Mouse (Mus musculus): ENCODE results near the gene Fuk. TPM values are rescaled to one million over a fixed set of nuclear protein-coding genes. Genes with fewer than 3 reads are reported as not detected.

The Fuk gene
- polyA plus RNA-seq (2015; fragmentation: Nextera tagmentation; extraction: Ambion mirVana), result 12.0 and 13.3 TPM in 2 replicates

- Histone ChIP-seq H3K4me3 (replicated peaks) (peak within 1 kb of the TSS; percentile 65), H3K4me1 (peaks cover 12% of the 10 kb centered on the region; the same call in 1 of the 2 replicates), H3K9ac (peak within 1 kb of the TSS; percentile 61), H3K9me3 (replicated peaks) (no peaks in the 10 kb centered on the region), H3K4me2 (peak within 1 kb of the TSS; percentile 66), H3K27ac (no peak within 1 kb of the TSS), H3K27me3 (no peaks in the 10 kb centered on the region), H3K36me3 (peaks cover 19% of the 10 kb centered on the region)
- ATAC-seq (replicated peaks; ENCODE audit: low FRiP score), result peak; percentile 96
- 4% methylated on average over 30 of the region's 30 CpGs for WGBS
Observed at GRCm38 (mm10) chr8:110901839-110902578, at the start of gene Fuk. Gene Fuk (minus strand): TSS chr8:110902488.

- Histone ChIP-seq H3K9ac (no peak overlapping the region), H3K4me3 (replicated peaks) (no peak overlapping the region), H3K9me3 (replicated peaks) (no peaks in the 10 kb centered on the region), H3K4me2 (no peak overlapping the region), H3K36me3 (peaks cover 6% of the 10 kb centered on the region; the same call in 1 of the 2 replicates), H3K27me3 (no peaks in the 10 kb centered on the region), H3K27ac (no peak overlapping the region), H3K4me1 (peaks cover 16% of the 10 kb centered on the region)
- no peak for ATAC-seq (replicated peaks; ENCODE audit: low FRiP score)
- WGBS, result 79% methylated on average over 17 of the region's 17 CpGs
Observed at GRCm38 (mm10) chr8:110950065-110950484, 47.8 kb upstream of the Fuk start.

- ATAC-seq (replicated peaks; ENCODE audit: low FRiP score), result no peak
- H3K4me3 ChIP-seq (replicated peaks), result no peak overlapping the region
- no peak overlapping the region for H3K4me2 ChIP-seq
- H3K36me3 ChIP-seq, result no peaks in the 10 kb centered on the region
- H3K27me3 ChIP-seq, result no peaks in the 10 kb centered on the region
- no peak overlapping the region for H3K27ac ChIP-seq
- no peaks in the 10 kb centered on the region for H3K9me3 ChIP-seq (replicated peaks)
- WGBS, result 73% methylated on average over 4 of the region's 4 CpGs
- H3K4me1 ChIP-seq, result peaks cover 35% of the 10 kb centered on the region
- no peak overlapping the region for H3K9ac ChIP-seq
Observed at GRCm38 (mm10) chr8:110945716-110946115, 43.4 kb upstream of the Fuk start.

GRCm38 (mm10) chr8:110944276-110944876 lies 42.1 kb upstream of the Fuk start:
- no peak for ATAC-seq (replicated peaks; ENCODE audit: low FRiP score)
- Histone ChIP-seq H3K9me3 (replicated peaks) (no peaks in the 10 kb centered on the region), H3K27ac (no peak overlapping the region), H3K9ac (no peak overlapping the region), H3K4me2 (no peak overlapping the region), H3K27me3 (no peaks in the 10 kb centered on the region), H3K36me3 (no peaks in the 10 kb centered on the region), H3K4me1 (peaks cover 37% of the 10 kb centered on the region), H3K4me3 (replicated peaks) (no peak overlapping the region)
- WGBS, result 83% methylated on average over 7 of the region's 7 CpGs

GRCm38 (mm10) chr8:110941453-110941948 lies 39.2 kb upstream of the Fuk start:
- no peak overlapping the region for H3K9ac ChIP-seq

GRCm38 (mm10) chr8:110940682-110941452 lies 38.6 kb upstream of the Fuk start:
- H3K9ac ChIP-seq, result no peak overlapping the region
- 0 out of 2 replicates have a peak overlapping the region, but pooled peaks have one; percentile 5 for H3K4me2 ChIP-seq
- H3K27ac ChIP-seq, result peak overlapping the region; percentile 73
- H3K27me3 ChIP-seq, result no peaks in the 10 kb centered on the region
- H3K4me1 ChIP-seq, result peaks cover 35% of the 10 kb centered on the region
- no peaks in the 10 kb centered on the region for H3K36me3 ChIP-seq
- no peaks in the 10 kb centered on the region for H3K9me3 ChIP-seq (replicated peaks)
- 0 out of 2 replicates have a peak, but pooled peaks have one; percentile 22 for ATAC-seq (replicated peaks; ENCODE audit: low FRiP score)
- WGBS, result 71% methylated on average over 15 of the region's 15 CpGs
- no peak overlapping the region for H3K4me3 ChIP-seq (replicated peaks)

More at GRCm38 (mm10) chr8:110941453-110941948, 39.2 kb upstream of the Fuk start:
- peak; percentile 80 for ATAC-seq (replicated peaks; ENCODE audit: low FRiP score)
- Histone ChIP-seq H3K36me3 (no peaks in the 10 kb centered on the region), H3K27me3 (no peaks in the 10 kb centered on the region), H3K9me3 (replicated peaks) (no peaks in the 10 kb centered on the region), H3K4me2 (0 out of 2 replicates have a peak overlapping the region, but pooled peaks have one; percentile 5), H3K27ac (peak overlapping the region; percentile 73), H3K4me1 (peaks cover 36% of the 10 kb centered on the region), H3K4me3 (replicated peaks) (no peak overlapping the region)
- WGBS, result 33% methylated on average over 10 of the region's 10 CpGs

GRCm38 (mm10) chr8:110938882-110939589 lies 36.7 kb upstream of the Fuk start:
- Histone ChIP-seq H3K4me1 (peaks cover 33% of the 10 kb centered on the region), H3K9me3 (replicated peaks) (no peaks in the 10 kb centered on the region), H3K36me3 (no peaks in the 10 kb centered on the region), H3K9ac (no peak overlapping the region), H3K27me3 (no peaks in the 10 kb centered on the region), H3K4me2 (0 out of 2 replicates have a peak overlapping the region, but pooled peaks have one; percentile 12), H3K27ac (peak overlapping the region; percentile 62), H3K4me3 (replicated peaks) (no peak overlapping the region)
- peak; percentile 49; the same call in 1 of the 2 replicates for ATAC-seq (replicated peaks; ENCODE audit: low FRiP score)
- WGBS, result 48% methylated on average over 6 of the region's 6 CpGs

GRCm38 (mm10) chr8:110936217-110936616 lies 33.9 kb upstream of the Fuk start:
- Histone ChIP-seq H3K27me3 (no peaks in the 10 kb centered on the region), H3K27ac (no peak overlapping the region), H3K36me3 (no peaks in the 10 kb centered on the region), H3K9me3 (replicated peaks) (no peaks in the 10 kb centered on the region), H3K4me2 (no peak overlapping the region), H3K4me1 (peaks cover 27% of the 10 kb centered on the region), H3K4me3 (replicated peaks) (no peak overlapping the region), H3K9ac (no peak overlapping the region)
- no peak for ATAC-seq (replicated peaks; ENCODE audit: low FRiP score)
- WGBS, result 93% methylated on average over 12 of the region's 12 CpGs

- Histone ChIP-seq H3K36me3 (0 out of 2 replicates have a peak, but pooled peaks cover 4% of the 10 kb centered on the region), H3K4me1 (peaks cover 19% of the 10 kb centered on the region), H3K9me3 (replicated peaks) (no peaks in the 10 kb centered on the region), H3K4me3 (replicated peaks) (no peak overlapping the region), H3K9ac (no peak overlapping the region), H3K27me3 (no peaks in the 10 kb centered on the region), H3K4me2 (no peak overlapping the region), H3K27ac (no peak overlapping the region)
- WGBS, result 88% methylated on average over 2 of the region's 2 CpGs
- ATAC-seq (replicated peaks; ENCODE audit: low FRiP score), result no peak
Observed at GRCm38 (mm10) chr8:110933272-110933671, 31.0 kb upstream of the Fuk start.

GRCm38 (mm10) chr8:110932444-110932843 lies 30.2 kb upstream of the Fuk start:
- Histone ChIP-seq H3K4me3 (replicated peaks) (no peak overlapping the region), H3K27me3 (no peaks in the 10 kb centered on the region), H3K27ac (no peak overlapping the region), H3K9me3 (replicated peaks) (no peaks in the 10 kb centered on the region), H3K4me1 (peaks cover 21% of the 10 kb centered on the region), H3K9ac (no peak overlapping the region), H3K4me2 (no peak overlapping the region), H3K36me3 (0 out of 2 replicates have a peak, but pooled peaks cover 4% of the 10 kb centered on the region)
- 88% methylated on average over 3 of the region's 3 CpGs for WGBS
- no peak for ATAC-seq (replicated peaks; ENCODE audit: low FRiP score)
